Mouse (Mus musculus): ENCODE measurements at regions not wholly inside any gene's neighbourhood (a gene's known extent, or its start where the extent isn't known, plus 50 kb on each side); places are given as distances from the start of the nearest gene placed in this dataset.
"Not testable (repeated sequence)": the region's sequence is repeated elsewhere in the genome, so short reads cannot be mapped to it uniquely, and the experiment has no call there.

DNA sequence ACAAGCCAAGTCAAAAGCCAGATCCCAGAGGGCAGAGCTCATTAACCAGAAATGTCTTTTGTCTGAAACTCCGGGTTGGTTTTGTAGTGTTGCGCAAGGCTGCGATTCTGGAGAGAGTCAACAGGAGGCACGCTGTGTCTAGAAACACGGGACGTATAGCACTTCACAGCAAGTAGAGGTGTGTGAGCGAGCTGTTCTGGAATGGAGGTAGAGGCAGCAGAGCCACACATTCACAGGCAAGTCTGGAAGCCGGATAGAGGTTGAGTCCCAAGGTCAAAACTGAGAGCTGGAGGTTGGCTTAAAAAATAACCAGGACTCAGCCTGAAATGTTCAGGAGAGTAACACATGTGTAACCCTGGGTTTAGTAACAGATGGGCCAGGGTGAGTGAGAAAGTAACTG is 94.0 kb downstream of the Gm5426 start:
- Histone ChIP-seq H3K4me2 (replicated peaks) (no peak overlapping the region), H3K27ac (no peak overlapping the region), H3K4me3 (no peak overlapping the region), H3K4me1 (no peaks in the 10 kb centered on the region; the same call in 1 of the 2 replicates), H3K9me3 (replicated peaks) (no peaks in the 10 kb centered on the region), H3K36me3 (no peaks in the 10 kb centered on the region), H3K9ac (no peak overlapping the region), H3K27me3 (no peaks in the 10 kb centered on the region)
- 81% methylated on average over 8 of the region's 8 CpGs for WGBS
- no peak for ATAC-seq (ENCODE audit: low FRiP score)

DNA sequence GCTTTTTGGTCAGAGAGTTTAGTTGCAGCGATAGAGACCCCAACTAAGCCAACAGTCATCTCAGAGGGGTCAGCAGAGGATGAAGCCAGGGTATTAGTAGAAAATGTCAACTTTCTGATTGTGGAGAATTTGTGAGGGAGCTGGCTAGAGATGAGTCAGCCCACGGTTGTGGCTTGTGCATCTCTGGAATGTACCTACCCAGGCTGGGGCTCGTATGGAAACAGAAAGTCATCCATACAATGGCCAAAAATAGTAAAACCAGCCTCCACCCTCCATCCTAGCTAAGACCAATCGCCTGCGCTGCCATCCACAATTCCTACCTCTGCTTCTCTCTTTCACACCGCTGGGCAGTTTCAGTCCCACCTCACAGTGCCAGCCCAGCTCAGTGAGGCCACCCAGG is 94.9 kb downstream of the Gm5426 start:
- ATAC-seq (ENCODE audit: low FRiP score), result no peak
- Histone ChIP-seq H3K4me3 (no peak overlapping the region), H3K4me2 (replicated peaks) (no peak overlapping the region), H3K36me3 (no peaks in the 10 kb centered on the region), H3K9ac (no peak overlapping the region), H3K9me3 (replicated peaks) (no peaks in the 10 kb centered on the region), H3K27me3 (no peaks in the 10 kb centered on the region), H3K27ac (no peak overlapping the region), H3K4me1 (no peaks in the 10 kb centered on the region; the same call in 1 of the 2 replicates)
- 92% methylated on average over 6 of the region's 6 CpGs for WGBS

GRCm38 (mm10) chr10:96232889-96233288 is 96.5 kb downstream of the Gm5426 start:
- Histone ChIP-seq H3K27ac (no peak overlapping the region), H3K36me3 (no peaks in the 10 kb centered on the region), H3K4me2 (replicated peaks) (no peak overlapping the region), H3K4me3 (no peak overlapping the region), H3K27me3 (no peaks in the 10 kb centered on the region), H3K9ac (no peak overlapping the region), H3K4me1 (no peaks in the 10 kb centered on the region; the same call in 1 of the 2 replicates), H3K9me3 (replicated peaks) (no peaks in the 10 kb centered on the region)
- no peak for ATAC-seq (ENCODE audit: low FRiP score)
- 68% methylated on average over 1 of the region's 1 CpGs for WGBS

DNA sequence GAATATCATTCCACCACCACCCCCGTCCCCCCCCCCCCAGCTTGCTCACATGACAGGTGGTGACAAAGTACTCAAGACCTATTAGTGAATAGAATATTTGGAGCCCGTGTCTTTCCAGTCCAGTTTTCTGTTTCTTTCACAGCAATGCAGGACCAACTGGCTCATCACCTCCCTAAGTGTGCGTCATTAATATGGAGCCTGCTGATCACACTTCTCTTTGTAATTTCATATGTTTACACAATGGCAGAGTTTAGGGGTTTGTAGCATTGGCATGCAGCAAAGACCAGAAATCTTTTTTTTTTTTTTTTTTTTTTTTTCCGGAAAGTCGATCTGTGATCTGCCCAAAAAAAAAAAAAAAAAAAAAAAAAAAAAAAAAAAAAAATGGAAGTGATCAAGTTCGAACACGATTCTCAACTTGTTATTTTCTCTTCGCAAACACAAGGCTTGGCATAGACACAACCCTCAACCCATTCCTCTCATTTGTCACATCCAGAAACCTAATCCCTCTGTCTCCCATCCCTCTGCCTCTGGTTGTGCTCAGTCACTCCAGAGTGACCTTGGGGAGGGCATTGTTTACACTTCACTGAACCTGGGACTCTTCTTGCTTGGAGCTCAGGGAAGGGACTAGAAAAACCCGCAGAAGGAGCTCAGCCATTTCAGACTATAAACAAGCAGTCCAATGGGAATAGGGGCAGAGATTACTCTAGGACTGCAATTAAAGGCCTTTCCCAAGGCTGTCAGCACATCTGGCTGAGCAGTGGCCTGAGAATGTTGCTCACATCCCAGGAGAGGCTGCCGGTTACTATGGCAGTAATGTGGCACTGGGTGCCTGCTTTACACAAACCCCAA is 98.4 kb downstream of the Gm5426 start:
- 70% methylated on average over 8 of the region's 10 CpGs for WGBS
- no peak for ATAC-seq (ENCODE audit: low FRiP score)
- H3K9me3 ChIP-seq (replicated peaks), result no peaks in the 10 kb centered on the region
- H3K27ac ChIP-seq, result no peak overlapping the region
- no peak overlapping the region for H3K4me3 ChIP-seq
- no peaks in the 10 kb centered on the region; the same call in 1 of the 2 replicates for H3K4me1 ChIP-seq
- H3K36me3 ChIP-seq, result no peaks in the 10 kb centered on the region
- no peaks in the 10 kb centered on the region for H3K27me3 ChIP-seq
- H3K9ac ChIP-seq, result no peak overlapping the region
- H3K4me2 ChIP-seq (replicated peaks), result no peak overlapping the region

DNA sequence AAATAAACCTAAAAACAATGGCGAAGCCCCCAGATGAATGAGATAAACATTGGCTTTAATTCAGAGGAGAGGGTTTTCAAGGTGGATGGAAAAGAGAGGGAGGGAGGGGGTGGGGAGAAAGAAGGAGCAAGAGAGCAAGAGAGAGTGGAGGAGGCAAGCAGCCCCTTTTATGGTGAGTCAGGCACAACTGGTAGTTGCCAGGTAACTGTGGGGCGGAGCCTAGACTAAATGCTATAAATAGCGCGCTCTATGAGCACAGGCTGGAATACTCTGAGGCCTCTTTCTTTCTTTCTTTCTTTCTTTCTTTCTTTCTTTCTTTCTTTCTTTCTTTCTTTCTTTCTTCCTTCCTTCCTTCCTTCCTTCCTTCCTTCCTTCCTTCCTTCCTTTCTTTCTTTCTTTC is 99.6 kb downstream of the Gm5426 start:
- H3K27ac ChIP-seq; H3K27me3 ChIP-seq; H3K4me2 ChIP-seq (replicated peaks); H3K4me3 ChIP-seq; H3K9me3 ChIP-seq (replicated peaks); ATAC-seq (ENCODE audit: low FRiP score); H3K9ac ChIP-seq; H3K36me3 ChIP-seq; H3K4me1 ChIP-seq: not testable (repeated sequence)
- 70% methylated on average over 4 of the region's 4 CpGs for WGBS

DNA sequence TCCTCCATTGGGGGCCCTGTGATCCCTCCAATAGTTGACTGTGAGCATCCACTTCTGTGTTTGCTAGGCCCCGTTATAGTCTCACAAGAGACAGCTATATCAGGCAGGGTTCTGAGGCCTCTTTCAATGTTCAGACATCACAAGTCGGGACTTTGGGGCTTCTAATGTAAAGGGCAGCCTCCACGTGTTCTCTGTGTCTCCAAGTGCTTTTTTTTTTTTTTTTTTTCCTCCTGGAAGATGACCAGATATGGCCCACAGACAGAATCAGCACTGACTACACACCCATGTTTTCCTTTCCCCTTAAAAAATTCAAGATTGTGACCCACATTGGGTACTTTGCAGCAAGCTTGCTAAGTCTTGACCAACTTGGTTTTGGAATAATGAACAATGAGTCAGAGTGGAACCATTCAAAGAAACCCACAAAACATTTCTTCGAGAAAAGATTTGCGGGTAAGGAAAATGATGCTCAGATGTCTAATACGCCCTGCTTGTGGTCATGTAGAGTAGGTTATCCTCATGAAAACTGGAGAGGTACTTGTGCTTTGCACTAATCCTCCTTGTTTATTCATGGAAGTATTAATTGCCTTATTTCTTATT is 100.5 kb downstream of the Gm5426 start:
- Histone ChIP-seq H3K4me1 (no peaks in the 10 kb centered on the region; the same call in 1 of the 2 replicates), H3K9ac (no peak overlapping the region), H3K27me3 (no peaks in the 10 kb centered on the region), H3K9me3 (replicated peaks) (no peaks in the 10 kb centered on the region), H3K36me3 (no peaks in the 10 kb centered on the region), H3K27ac (no peak overlapping the region), H3K4me2 (replicated peaks) (no peak overlapping the region), H3K4me3 (no peak overlapping the region)
- no peak for ATAC-seq (ENCODE audit: low FRiP score)
- WGBS, result 93% methylated on average over 6 of the region's 6 CpGs

- no peaks in the 10 kb centered on the region for H3K36me3 ChIP-seq
- ATAC-seq (ENCODE audit: low FRiP score), result no peak
- WGBS, result 97% methylated on average over 5 of the region's 5 CpGs
- H3K9me3 ChIP-seq (replicated peaks), result no peaks in the 10 kb centered on the region
- no peak overlapping the region for H3K4me2 ChIP-seq (replicated peaks)
- no peaks in the 10 kb centered on the region for H3K27me3 ChIP-seq
- no peak overlapping the region for H3K9ac ChIP-seq
- H3K4me1 ChIP-seq, result no peaks in the 10 kb centered on the region; the same call in 1 of the 2 replicates
- H3K27ac ChIP-seq, result no peak overlapping the region
- no peak overlapping the region for H3K4me3 ChIP-seq
Measured at GRCm38 (mm10) chr10:96237572-96238130, 101.2 kb downstream of the Gm5426 start.

DNA sequence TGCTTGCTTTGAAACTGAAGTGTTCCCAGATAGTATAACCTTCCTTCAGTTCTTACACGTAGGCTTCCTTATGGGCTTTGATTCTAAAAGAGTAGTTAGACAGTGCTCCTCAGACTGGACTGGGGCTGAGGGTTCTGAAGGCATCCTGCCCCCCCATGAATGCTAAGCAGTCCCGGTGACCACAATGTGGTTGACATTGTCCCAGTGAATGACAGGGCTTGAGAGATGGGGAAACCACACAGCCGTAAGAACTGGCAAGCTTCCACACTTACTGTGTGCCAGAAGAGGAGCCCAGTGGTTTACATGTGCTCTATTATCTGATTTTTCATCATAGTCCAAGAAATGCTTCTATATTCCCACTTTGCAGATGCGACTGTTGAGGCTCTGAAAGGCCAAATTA is 101.8 kb downstream of the Gm5426 start:
- no peak for ATAC-seq (ENCODE audit: low FRiP score)
- Histone ChIP-seq H3K4me1 (no peaks in the 10 kb centered on the region; the same call in 1 of the 2 replicates), H3K4me2 (replicated peaks) (no peak overlapping the region), H3K36me3 (no peaks in the 10 kb centered on the region), H3K9ac (no peak overlapping the region), H3K27me3 (no peaks in the 10 kb centered on the region), H3K4me3 (no peak overlapping the region), H3K27ac (no peak overlapping the region), H3K9me3 (replicated peaks) (no peaks in the 10 kb centered on the region)
- 93% methylated on average over 4 of the region's 4 CpGs for WGBS

GRCm38 (mm10) chr10:96238850-96239249 is 102.4 kb downstream of the Gm5426 start:
- 85% methylated on average over 3 of the region's 3 CpGs for WGBS
- Histone ChIP-seq H3K4me3 (no peak overlapping the region), H3K4me2 (replicated peaks) (no peak overlapping the region), H3K27ac (no peak overlapping the region), H3K4me1 (no peaks in the 10 kb centered on the region; the same call in 1 of the 2 replicates), H3K36me3 (no peaks in the 10 kb centered on the region), H3K27me3 (no peaks in the 10 kb centered on the region), H3K9ac (no peak overlapping the region), H3K9me3 (replicated peaks) (no peaks in the 10 kb centered on the region)
- ATAC-seq (ENCODE audit: low FRiP score), result no peak

DNA sequence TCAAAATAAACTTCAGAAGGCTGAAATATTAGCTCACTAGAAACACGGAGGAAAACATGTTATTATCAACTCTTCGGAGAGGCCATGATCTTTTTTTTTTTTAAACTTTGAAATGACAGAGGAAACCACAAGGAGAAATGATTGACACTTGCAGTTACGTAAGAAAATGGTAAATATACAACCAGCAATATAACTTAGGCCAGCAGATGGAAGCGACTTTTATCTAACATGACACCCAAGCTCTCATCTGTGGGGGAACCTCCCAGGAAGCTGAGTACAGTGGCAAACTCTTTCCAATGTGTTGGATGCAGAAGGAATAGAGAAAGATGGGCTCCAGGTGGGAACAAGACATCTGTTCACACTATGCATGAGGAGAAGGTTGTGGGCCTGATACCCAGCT is 104.2 kb downstream of the Gm5426 start:
- H3K9me3 ChIP-seq (replicated peaks), result no peaks in the 10 kb centered on the region
- no peak overlapping the region for H3K4me3 ChIP-seq
- H3K4me2 ChIP-seq (replicated peaks), result no peak overlapping the region
- ATAC-seq (ENCODE audit: low FRiP score), result no peak
- H3K36me3 ChIP-seq, result no peaks in the 10 kb centered on the region
- no peak overlapping the region for H3K27ac ChIP-seq
- WGBS, result 89% methylated on average over 4 of the region's 4 CpGs
- no peaks in the 10 kb centered on the region for H3K4me1 ChIP-seq
- no peak overlapping the region for H3K9ac ChIP-seq
- no peaks in the 10 kb centered on the region for H3K27me3 ChIP-seq

DNA sequence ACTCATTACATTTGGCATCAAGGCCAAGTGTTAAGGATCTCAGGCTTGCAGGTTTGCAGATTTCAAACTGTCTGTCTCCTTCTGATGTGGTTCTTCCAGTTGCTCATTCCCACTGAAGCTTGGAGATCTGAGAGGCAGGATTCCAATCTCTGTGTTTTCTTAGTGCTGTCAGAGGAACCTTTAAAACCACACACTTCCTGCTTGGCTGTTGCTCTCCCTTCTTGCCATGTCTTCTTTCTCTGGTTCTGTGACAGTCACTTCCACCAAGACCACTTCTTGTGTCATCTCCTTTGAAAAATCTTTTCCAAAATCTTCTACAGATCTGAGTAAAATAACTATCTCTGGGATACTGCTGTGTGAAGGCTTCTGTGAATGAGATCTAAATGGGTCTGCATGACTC is 117.3 kb downstream of the Gm5426 start:
- Histone ChIP-seq H3K27ac (no peak overlapping the region), H3K9ac (no peak overlapping the region), H3K27me3 (no peaks in the 10 kb centered on the region), H3K4me1 (no peaks in the 10 kb centered on the region), H3K9me3 (replicated peaks) (no peaks in the 10 kb centered on the region), H3K36me3 (no peaks in the 10 kb centered on the region), H3K4me3 (no peak overlapping the region), H3K4me2 (replicated peaks) (no peak overlapping the region)
- ATAC-seq (ENCODE audit: low FRiP score), result no peak

GRCm38 (mm10) chr10:96254250-96254862 is 118.0 kb downstream of the Gm5426 start:
- 82% methylated on average over 2 of the region's 2 CpGs for WGBS
- no peaks in the 10 kb centered on the region for H3K9me3 ChIP-seq (replicated peaks)
- H3K9ac ChIP-seq, result no peak overlapping the region
- no peaks in the 10 kb centered on the region for H3K36me3 ChIP-seq
- no peaks in the 10 kb centered on the region for H3K4me1 ChIP-seq
- H3K4me3 ChIP-seq, result no peak overlapping the region
- H3K27ac ChIP-seq, result no peak overlapping the region
- H3K4me2 ChIP-seq (replicated peaks), result no peak overlapping the region
- no peak for ATAC-seq (ENCODE audit: low FRiP score)
- no peaks in the 10 kb centered on the region for H3K27me3 ChIP-seq

Data from hindbrain, embryonic 12.5 days (tissue).